Mouse (Mus musculus) intestine, postnatal 0 days (tissue): ENCODE measurements around the gene Dido1. TPM values are rescaled to one million over a fixed set of nuclear protein-coding genes. Genes with fewer than 3 reads are reported as not detected.

Experiments used
- ATAC-seq: fragments of 200-750 bp; cut with Nextera tagmentation; 2 replicates; pipeline ENCODE4 v1.8.0; 2017; ENCODE audit warnings: mild to moderate bottlenecking, moderate TSS enrichment, moderate library complexity
- H3K27ac ChIP-seq: fragments of 300-500 bp; sonication (generic); 2 replicates; pipeline ENCODE4 v1.5.1; 2014; ENCODE audit warnings: mild to moderate bottlenecking, low read depth, low read length, moderate library complexity
- H3K27me3 ChIP-seq: fragments of 300-500 bp; sonication (generic); replicated peaks from 2 replicates; pipeline ENCODE4 v1.6.1; 2014; ENCODE audit warnings: low read length, mixed read lengths; ENCODE audit not compliant: control insufficient read depth, insufficient read depth
- H3K36me3 ChIP-seq: fragments of 300-500 bp; sonication (generic); 2 replicates; pipeline ENCODE4 v1.6.1; 2014; ENCODE audit warnings: mild to moderate bottlenecking, moderate library complexity; ENCODE audit not compliant: control insufficient read depth, insufficient read depth
- H3K4me1 ChIP-seq: fragments of 300-500 bp; sonication (generic); replicated peaks from 2 replicates; pipeline ENCODE4 v1.6.1; 2014; ENCODE audit warnings: antibody characterized with exemption, low read length, mixed read lengths; ENCODE audit not compliant: control insufficient read depth, insufficient read depth
- H3K4me2 ChIP-seq: fragments of 300-500 bp; sonication (generic); replicated peaks from 2 replicates; pipeline ENCODE4 v1.6.1; 2014; ENCODE audit warnings: low read depth, mild to moderate bottlenecking, moderate library complexity
- H3K4me3 ChIP-seq: fragments of 300-500 bp; sonication (generic); 2 replicates; pipeline ENCODE4 v1.5.1; 2014; ENCODE audit warnings: low read depth, low read length
- H3K9ac ChIP-seq: fragments of 300-500 bp; sonication (generic); 2 replicates; pipeline ENCODE4 v1.6.1; 2014; ENCODE audit warnings: mild to moderate bottlenecking, low read depth, low read length
- H3K9me3 ChIP-seq: fragments of 300-500 bp; sonication (generic); 2 replicates; pipeline ENCODE4 v1.6.1; 2016; ENCODE audit warnings: mixed run types; ENCODE audit not compliant: control insufficient read depth
- CTCF ChIP-seq: sonication (generic); IDR thresholded peaks from 2 replicates; pipeline ENCODE4 v1.5.1; 2016; ENCODE audit warnings: low read depth, mild to moderate bottlenecking, control low read depth, antibody characterized with exemption, moderate library complexity
- WGBS: fragments of 180-500 bp; shearing (Covaris S2); extraction: QIAGEN DNeasy Blood & Tissue Kit; methylation state at CpG from one replicate; pipeline ENCODE4 v1.1.7; 2014; 5-methylcytosine and 5-hydroxymethylcytosine counted together
- polyA plus RNA-seq: library from polyadenylated mRNA; unstranded; fragments of >200 nt; fragmentation: Nextera tagmentation; extraction: Ambion mirVana; gene quantifications from 2 replicates; pipeline ENCODE4 v1.2.1, GENCODE M21; 2015

Dido1 gene
- polyA plus RNA-seq, 1 experiment from 2014 or later: 7.8 TPM

DNA sequence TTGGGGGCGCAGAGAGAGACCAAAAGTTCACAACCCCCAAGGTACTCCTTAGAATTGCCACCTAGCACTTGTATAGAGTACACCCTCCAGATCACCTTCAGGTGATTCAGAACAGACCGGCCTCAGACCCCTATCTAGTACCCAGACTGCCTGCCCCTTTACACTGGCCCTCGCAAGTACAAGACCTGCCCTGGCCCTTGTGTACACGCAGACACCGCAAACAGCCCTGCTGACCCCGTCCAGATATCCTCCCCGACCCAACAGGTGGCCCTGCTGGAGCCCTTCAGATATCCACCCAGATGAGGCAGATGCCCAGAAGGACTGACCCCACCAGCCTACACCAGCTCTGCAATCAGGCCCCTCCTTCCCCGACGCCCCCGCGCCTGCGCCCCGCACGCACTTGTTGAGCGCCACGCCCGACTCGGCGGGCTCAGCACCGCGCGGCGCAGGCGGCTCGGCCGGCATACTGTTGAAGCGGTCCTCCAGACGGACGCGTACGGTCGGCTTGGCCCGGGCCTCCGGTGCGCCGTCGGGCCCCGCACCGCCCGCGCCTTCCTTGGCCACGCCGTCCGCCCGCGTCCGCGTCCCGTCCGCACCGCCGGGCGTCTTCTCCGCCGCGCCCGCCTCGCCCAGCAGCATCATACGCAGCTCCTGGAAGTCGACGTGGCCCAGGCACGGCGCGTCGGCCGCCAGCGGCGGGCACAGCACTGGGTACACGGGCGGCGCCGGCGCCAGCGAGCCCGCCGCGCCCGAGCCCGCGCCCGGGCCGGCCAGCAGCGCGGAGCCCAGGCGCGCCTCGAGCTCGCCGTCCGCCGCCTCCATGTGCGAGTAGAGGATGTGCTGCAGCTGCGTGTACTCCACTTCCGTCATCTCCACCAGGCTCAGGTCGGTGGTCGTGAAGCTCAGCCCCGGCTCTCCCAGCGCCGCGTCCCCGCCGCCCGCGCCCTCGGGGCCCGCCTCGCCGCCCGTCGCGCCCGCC is 67.9 kb downstream of the Dido1 start:
- peaks cover 40% of the 10 kb centered on the region for H3K27me3 ChIP-seq
- H3K4me1 ChIP-seq: no peaks in the 10 kb centered on the region
- peak overlapping the region; percentile 27 for H3K4me3 ChIP-seq
- H3K9me3 ChIP-seq: peaks cover 12% of the 10 kb centered on the region
- H3K9ac ChIP-seq: no peak overlapping the region
- H3K4me2 ChIP-seq: peak overlapping the region; percentile 53
- no peak overlapping the region for H3K27ac ChIP-seq
- peak; percentile 57 for ATAC-seq
- no peaks in the 10 kb centered on the region for H3K36me3 ChIP-seq
- TF ChIP-seq CTCF: no peak
- WGBS: 4% methylated on average over 89 of the region's 112 CpGs

GRCm38 (mm10) chr2:180611882-180612281 is 97.9 kb downstream of the Dido1 start:
- TF ChIP-seq CTCF: no peak
- no peaks in the 10 kb centered on the region for H3K9me3 ChIP-seq
- no peak overlapping the region for H3K4me2 ChIP-seq
- H3K9ac ChIP-seq: no peak overlapping the region
- no peaks in the 10 kb centered on the region for H3K36me3 ChIP-seq
- H3K27ac ChIP-seq: no peak overlapping the region
- H3K4me1 ChIP-seq: no peaks in the 10 kb centered on the region
- WGBS: 72% methylated on average over 2 of the region's 2 CpGs
- no peak overlapping the region for H3K4me3 ChIP-seq
- no peaks in the 10 kb centered on the region for H3K27me3 ChIP-seq
- ATAC-seq: no peak

DNA sequence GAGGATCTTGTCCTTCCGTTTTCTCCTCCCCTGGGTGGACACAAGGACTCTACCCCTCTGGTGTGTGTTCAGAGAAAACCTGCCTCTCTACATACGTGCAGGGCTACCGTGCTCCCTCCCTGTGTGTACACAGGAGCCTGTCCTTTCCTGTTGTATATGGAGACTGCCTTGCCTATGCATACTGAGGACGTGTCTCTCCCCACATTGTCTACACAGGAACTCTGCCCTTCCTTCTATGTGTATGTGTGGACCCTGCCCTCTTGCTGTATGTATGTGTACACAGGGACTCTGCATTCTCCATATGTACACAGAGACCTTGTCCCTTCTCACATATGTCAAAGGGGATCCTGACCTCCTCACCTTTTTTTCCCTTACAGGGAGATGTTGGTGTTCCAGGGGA is 99.5 kb downstream of the Dido1 start:
- WGBS: 41% methylated on average over 4 of the region's 4 CpGs
- H3K4me1 ChIP-seq: no peaks in the 10 kb centered on the region

More for the DNA sequence above, 99.5 kb downstream of the Dido1 start:
- H3K4me3 ChIP-seq: no peak overlapping the region
- H3K27ac ChIP-seq: no peak overlapping the region
- H3K9me3 ChIP-seq: no peaks in the 10 kb centered on the region
- H3K27me3 ChIP-seq: no peaks in the 10 kb centered on the region
- H3K9ac ChIP-seq: no peak overlapping the region
- TF ChIP-seq CTCF: no peak
- no peak overlapping the region for H3K4me2 ChIP-seq
- peak; percentile 48; the same call in 1 of the 2 replicates for ATAC-seq
- H3K36me3 ChIP-seq: no peaks in the 10 kb centered on the region

Other genes with a start within 250 kb of the Dido1 start
- 0.67 and 0.74 TPM in 2 replicates for gene Ntsr1, start 210.0 kb downstream of the Dido1 start, polyA plus RNA-seq
- gene Mrgbp, start 128.7 kb downstream of the Dido1 start, polyA plus RNA-seq: 10.7 and 10.8 TPM in 2 replicates
- gene Ogfr, start 120.8 kb downstream of the Dido1 start, polyA plus RNA-seq: 32.5 and 34.4 TPM in 2 replicates
- gene Col9a3, start 112.2 kb downstream of the Dido1 start, polyA plus RNA-seq: 1.1 and 1.3 TPM in 2 replicates
- 0.07 TPM in 2 replicates for gene Tcfl5, start 67.3 kb downstream of the Dido1 start, polyA plus RNA-seq
- 36.6 and 38.0 TPM in 2 replicates for gene Gid8, start 118 bp upstream of the Dido1 start, polyA plus RNA-seq
- gene Slc17a9, start 15.3 kb upstream of the Dido1 start, polyA plus RNA-seq: 2.3 and 3.1 TPM in 2 replicates
- gene Bhlhe23, start 66.9 kb upstream of the Dido1 start, polyA plus RNA-seq: not detected in 2 replicates
- 24.2 and 26.8 TPM in 2 replicates for gene Ythdf1, start 210.9 kb upstream of the Dido1 start, polyA plus RNA-seq
- gene Birc7, start 219.0 kb upstream of the Dido1 start, polyA plus RNA-seq: not detected in 2 replicates
- gene Nkain4, start 244.7 kb upstream of the Dido1 start, polyA plus RNA-seq: 22.9 and 25.9 TPM in 2 replicates